In genomic region chr15:94776119-94777069, GRCm38 (mm10) we compare ENCODE assay signal across 10 mouse cellular contexts.
A peak's percentile ranks its signal among the peaks of the same experiment; 100 is the strongest.
DNase-seq lines count a peak whose midpoint lies in the region; ATAC-seq lines count a peak whose summit lies in the region.
"Had no signal": no experiment of that assay in that cellular context is flagged by ENCODE, and none has a peak within 500 bp of the region (broad histone marks: within the 10 kb centered on the region; RNA-seq: fewer than 3 reads in every experiment).

No protein-coding gene starts in this region.

- peak; percentile 71; the same call in 1 of the 2 replicates for ATAC-seq in kidney, embryonic 14.5 days (ENCODE audit: low FRiP score, low TSS enrichment)
- peak; percentile 80 for ATAC-seq in hindbrain, embryonic 11.5 days (ENCODE audit: low FRiP score)
- ATAC-seq in monocyte, adult 5-6 weeks (replicated peaks; ENCODE audit: insufficient number of reproducible peaks, low FRiP score, low TSS enrichment, poor library complexity, severe bottlenecking), result no peak

- no peaks in the 10 kb centered on the region for H3K4me1 ChIP-seq in kidney, embryonic 14.5 days (ENCODE audit: control insufficient read depth, insufficient read depth, low read length)
- H3K4me1 ChIP-seq in hindbrain, embryonic 11.5 days (replicated peaks; ENCODE audit: control insufficient read depth, insufficient read depth, low read length), result no peaks in the 10 kb centered on the region

- H3K4me2 ChIP-seq in kidney, embryonic 14.5 days (replicated peaks; ENCODE audit: low read depth, low read length), result peak overlapping the region; percentile 24
- no peak overlapping the region for H3K4me2 ChIP-seq in hindbrain, embryonic 11.5 days (replicated peaks; ENCODE audit: low read depth, low read length)
- H3K4me2 ChIP-seq: liver, embryonic 11.5 days had no signal

- DNase-seq in kidney, postnatal 25 days, result no peak
- DNase-seq in embryo, embryonic 11 days, result peak; percentile 64
- peak; percentile 46 for DNase-seq in hindbrain, embryonic 11.5 days (ENCODE audit: low spot score)
- peak; percentile 48 for DNase-seq in neural tube, embryonic 10.5 days (ENCODE audit: extremely low spot score, low spot score)
- DNase-seq in layer of hippocampus, postnatal 25 days (ENCODE audit: extremely low spot score in 1 of 2, low spot score in 1 of 2), result no peak
- DNase-seq in adrenal gland, adult 2 months, result no peak
- DNase-seq: B cell, adult 2 months had no signal

- no peaks in the 10 kb centered on the region for H3K36me3 ChIP-seq in kidney, embryonic 14.5 days (ENCODE audit: control insufficient read depth, insufficient read depth, low read length)
- no peaks in the 10 kb centered on the region for H3K36me3 ChIP-seq in hindbrain, embryonic 11.5 days (ENCODE audit: control insufficient read depth, insufficient read depth, low read length)

- H3K27me3 ChIP-seq in kidney, embryonic 14.5 days (ENCODE audit: control insufficient read depth, insufficient read depth, low read length), result no peaks in the 10 kb centered on the region
- no peaks in the 10 kb centered on the region for H3K27me3 ChIP-seq in hindbrain, embryonic 11.5 days (ENCODE audit: control insufficient read depth, insufficient read depth, low read length)

- WGBS in kidney, embryonic 14.5 days, result 34% methylated on average over 17 of the region's 17 CpGs
- WGBS in hindbrain, embryonic 11.5 days, result 38% methylated on average over 17 of the region's 17 CpGs

- 0 out of 2 replicates have a peak, but pooled peaks cover 2% of the 10 kb centered on the region for H3K9me3 ChIP-seq in kidney, embryonic 14.5 days (ENCODE audit: control insufficient read depth, low read length)
- no peaks in the 10 kb centered on the region for H3K9me3 ChIP-seq in hindbrain, embryonic 11.5 days (ENCODE audit: control insufficient read depth, low read length)

- no peak overlapping the region for H3K4me3 ChIP-seq in kidney, embryonic 14.5 days (ENCODE audit: low read length)
- no peak overlapping the region for H3K4me3 ChIP-seq in hindbrain, embryonic 11.5 days (ENCODE audit: low read depth, low read length)

- H3K9ac ChIP-seq in kidney, embryonic 14.5 days (ENCODE audit: low read depth, low read length), result no peak overlapping the region
- no peak overlapping the region for H3K9ac ChIP-seq in hindbrain, embryonic 11.5 days (ENCODE audit: low read depth, low read length)

- H3K27ac ChIP-seq in kidney, embryonic 14.5 days (ENCODE audit: low read depth, low read length), result no peak overlapping the region
- peak overlapping the region; percentile 20; the same call in 1 of the 2 replicates for H3K27ac ChIP-seq in hindbrain, embryonic 11.5 days (ENCODE audit: low read depth, low read length)

Comparison
In these comparisons a context has a peak if more than half of its experiments do, and no peak if none do; other contexts are left out.
1. DNase-seq: peak in embryo, embryonic 11 days (single experiment), hindbrain, embryonic 11.5 days (single experiment) and neural tube, embryonic 10.5 days (single experiment); none in kidney, postnatal 25 days (0 of 2), layer of hippocampus, postnatal 25 days (0 of 2) and adrenal gland, adult 2 months (single experiment).